Mouse (Mus musculus) skeletal muscle tissue, adult 2 months (tissue): ENCODE measurements around the gene Hoxd8.

Experiments used
- DNase-seq: peaks from one replicate; pipeline ENCODE4 v3.0.0-alpha.2; 2012; ENCODE audit warnings: low read depth, low spot score

Gene Hoxd8

DNA sequence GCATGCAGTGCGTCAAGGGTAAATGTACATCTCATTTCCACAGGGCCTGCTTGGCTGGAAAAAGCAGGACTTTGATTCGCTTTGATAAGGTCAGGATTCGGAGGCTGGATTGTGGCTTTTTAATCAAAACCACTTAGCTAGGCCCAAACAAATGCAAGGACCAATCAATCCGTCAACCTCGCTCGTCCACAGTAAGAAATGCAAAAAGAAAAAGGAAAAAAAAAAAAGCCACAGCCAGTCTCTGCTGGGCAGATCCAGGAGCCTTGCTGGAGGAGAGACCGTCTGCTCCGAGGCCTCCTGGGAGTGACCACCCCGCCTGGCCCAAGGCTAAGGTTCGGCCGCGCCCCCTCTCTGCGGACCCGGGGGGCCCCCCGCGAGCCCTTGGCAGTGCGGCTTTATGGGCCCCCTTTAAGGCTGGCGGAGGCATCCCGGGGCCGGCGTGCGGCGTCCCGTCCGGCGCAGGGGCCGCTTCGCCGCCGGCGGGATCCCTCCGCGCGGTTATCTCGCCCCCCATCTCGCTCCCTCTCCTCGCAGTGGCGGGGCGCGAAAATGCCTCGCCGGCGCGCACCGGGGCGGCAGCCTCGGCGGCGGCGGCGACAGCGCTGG lies at the start of gene Hoxd8:
TSS of gene Hoxd8 (plus strand) at position 223 of the 606 bp plus-strand sequence.
- DNase-seq: peak; percentile 53

DNA sequence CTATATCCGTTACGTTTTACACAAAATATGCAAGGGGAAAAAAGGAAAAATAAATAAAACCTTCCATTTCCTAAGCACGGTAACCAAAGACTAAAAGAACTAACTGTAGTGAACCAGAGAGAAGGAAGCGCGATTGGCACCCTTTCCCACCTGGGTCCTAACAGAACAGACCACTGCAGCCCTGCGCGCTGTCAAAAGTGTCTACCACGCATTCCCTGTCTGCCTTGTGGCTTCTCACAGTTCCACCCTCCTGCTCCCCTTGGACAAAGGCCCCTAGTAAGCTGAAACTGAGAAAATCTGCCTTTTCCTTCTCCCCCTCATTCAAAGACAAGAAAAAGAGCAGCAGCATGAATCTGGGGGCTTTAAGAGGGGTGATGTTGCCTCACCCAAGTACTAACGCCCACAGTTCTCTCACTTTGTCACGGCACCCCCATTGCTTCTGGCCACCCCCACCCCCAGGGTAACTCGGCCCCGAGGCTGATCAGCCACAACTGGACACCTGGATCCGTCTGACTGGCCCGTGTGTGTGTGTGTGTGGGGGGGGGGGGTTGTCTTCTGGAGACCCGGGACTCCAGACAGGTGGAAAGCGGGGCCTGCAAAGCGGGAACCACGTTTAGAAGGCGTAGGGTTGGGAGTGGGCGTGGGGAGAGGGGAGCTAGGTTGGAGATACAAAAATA lies 49.5 kb upstream of the Hoxd8 start:
- DNase-seq: no peak

DNA sequence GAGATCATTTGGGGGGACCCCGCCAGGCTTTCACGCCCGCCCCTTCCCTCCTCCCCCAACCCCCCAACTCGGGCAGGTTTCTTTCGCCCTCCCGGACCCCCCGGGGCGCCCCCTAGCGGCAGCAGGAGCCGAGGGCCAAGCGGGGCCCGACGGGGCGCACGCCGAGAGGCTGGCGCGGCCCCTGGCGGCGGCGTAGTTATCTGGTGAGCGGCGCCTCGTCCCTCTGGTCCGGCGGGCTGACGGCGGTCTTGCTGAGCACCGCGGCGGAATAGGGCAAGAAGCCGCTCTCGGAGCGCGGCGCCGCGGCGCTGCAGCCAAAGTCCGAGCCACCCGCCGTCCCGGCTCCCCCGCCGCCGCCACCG lies 49.0 kb upstream of the Hoxd8 start:
- no peak for DNase-seq

DNA sequence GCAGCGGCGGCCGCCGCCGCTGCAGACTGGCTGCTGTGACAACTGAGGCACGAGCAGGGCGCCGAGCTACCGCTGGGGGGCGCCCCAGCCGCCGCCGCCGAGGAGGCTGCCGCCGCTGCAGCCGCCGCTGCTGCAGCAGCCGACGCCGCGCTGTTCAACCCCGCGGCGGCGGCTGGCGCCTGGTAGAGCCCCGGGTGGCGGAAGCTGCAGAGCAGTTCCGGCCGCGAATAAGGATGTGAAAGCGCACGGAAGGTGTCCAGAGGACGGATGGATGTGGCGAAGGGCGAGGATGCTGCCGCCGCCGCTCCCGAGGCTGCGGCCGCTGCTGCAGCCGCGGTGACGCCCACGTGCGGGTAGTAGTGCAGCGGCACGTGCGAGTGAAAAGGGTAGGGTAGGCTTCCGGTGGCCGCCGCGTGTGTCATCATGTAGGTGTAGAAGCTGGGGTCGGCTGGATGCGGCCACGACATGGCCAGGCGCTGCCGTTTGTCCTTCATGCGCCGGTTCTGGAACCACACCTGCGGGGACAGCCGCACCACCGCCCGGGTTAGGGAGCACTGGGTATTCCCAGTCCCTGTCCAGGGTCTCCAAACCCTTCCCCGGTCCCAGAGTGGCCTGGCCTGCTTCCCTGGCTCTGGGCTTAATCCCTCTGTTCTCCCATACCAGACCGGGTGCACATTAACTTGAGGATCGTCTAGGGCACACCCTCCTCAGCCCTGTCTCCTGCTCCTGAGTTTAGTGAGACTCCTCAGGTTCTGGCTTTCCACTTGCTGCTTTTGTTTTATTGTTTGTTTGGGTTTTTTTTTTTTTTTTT lies 48.4 kb upstream of the Hoxd8 start:
- no peak for DNase-seq

DNA sequence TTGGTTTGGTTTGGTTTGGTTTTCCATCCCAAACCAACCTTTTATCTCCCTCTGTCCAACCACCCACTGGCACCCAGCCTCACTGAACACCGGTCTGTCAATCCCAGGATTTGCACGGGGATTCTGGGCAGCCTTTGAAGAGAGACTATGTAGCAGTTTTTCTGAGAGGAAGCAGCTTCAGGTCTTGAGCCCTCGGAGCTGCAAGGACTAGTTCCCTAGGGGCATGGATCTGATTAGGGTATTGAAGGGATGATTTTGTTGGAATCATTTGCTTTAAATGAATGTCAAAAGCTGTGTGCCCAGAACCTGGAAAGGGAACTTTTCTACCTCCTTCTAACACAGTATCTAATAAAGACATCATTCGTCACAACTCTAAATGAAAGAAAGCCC lies 47.8 kb upstream of the Hoxd8 start:
- DNase-seq: no peak

DNA sequence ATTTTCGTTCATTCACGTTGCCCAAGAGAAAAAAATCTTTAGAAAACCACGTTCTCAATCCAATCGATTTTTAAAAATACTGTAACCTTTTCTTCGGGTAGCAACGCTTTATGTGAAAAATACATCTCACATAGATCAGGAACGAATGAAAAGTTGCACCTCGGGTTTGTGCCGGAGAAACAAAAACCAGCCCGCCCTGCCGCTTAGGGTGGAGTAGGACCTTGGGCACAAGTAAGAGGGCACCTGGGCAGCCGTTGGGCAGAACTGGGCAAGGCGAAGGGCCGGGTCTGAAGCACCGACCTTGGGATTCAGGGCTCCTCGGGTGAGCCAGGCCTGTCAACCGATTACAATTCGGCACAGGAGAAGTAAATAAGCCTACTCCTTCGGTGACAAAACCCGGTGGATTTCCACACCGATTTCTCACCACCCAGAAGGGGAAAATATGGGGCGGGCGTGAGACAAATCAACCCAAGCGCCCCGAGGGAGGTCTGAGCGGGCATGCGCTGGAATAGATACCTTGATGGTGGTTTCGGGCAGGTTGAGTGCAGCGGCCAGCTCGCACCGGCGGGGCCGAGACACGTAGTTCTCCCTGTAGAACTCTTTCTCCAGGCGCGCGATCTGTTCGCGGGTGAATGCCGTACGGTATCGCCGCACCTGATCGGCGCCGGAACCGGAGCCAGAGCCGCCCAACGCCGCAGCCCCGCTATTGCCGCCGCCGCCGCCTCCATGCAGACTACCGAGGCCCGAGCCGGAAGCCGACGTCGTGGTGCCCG lies 47.0 kb upstream of the Hoxd8 start:
- no peak for DNase-seq

DNA sequence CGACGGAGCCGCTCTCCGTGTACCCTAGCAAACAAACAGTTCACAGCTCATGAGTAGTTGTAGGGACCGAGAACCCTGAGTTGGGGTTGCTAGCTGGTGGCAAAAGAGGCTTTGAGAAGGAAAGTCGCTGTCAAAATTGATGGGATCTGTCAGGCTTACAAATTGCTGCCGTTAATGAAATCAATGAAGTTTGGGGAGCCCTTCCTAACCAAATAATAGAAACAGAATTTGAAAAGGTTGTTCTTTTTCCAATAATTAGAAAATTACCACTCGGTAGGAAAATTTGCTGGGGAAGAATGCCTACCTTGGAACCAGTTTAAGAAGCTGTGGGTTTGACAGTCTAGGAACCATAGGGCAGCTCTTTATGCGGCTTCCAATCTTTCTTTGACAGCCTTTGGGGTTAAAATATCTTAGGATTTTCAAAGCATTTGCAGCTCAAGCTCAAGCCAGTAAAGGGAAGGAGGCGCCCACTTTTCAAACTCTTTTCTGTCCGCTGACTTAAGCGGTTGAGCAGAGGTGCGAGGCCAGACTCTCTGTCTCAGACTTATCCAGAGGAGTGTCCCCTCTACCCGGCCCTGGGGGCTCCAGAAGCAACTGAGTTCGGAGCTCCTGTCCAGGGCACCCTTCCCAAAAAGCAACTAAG lies 46.3 kb upstream of the Hoxd8 start:
- no peak for DNase-seq

DNA sequence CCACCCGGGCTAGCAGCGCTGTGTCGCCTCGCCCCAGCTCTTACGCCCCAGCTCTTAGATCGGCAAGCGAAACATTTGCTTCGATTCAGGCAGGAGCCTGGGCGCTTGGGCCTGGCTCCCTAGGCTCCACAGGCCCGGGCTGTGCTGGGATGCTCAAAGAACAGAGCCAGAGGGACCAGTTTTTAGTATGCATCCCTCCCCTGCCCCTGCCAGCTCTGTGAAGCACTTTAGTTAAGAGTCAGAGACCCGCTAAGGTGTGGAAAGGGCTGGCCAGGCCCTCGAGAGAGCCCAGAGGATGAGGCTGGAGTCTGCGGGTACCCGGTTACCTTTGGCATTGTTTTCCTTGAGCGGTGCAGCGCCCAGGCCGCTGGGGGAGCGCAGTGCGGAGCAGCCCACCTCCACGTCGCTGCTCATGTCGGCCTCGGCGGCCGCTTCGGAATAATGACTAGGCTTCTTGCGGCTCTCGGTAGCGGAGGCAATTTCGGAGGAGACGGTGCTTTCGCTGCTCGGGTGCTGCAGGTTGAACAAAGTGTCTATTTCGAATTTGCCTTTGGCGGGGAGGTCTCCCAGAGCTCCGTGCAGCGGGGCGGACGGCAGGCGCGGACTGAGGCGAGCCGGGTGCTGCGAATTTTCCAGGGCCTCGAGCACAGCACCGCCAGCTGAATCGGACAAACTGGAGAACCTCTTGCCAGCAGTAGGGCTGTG lies 45.6 kb upstream of the Hoxd8 start:
- DNase-seq: no peak

DNA sequence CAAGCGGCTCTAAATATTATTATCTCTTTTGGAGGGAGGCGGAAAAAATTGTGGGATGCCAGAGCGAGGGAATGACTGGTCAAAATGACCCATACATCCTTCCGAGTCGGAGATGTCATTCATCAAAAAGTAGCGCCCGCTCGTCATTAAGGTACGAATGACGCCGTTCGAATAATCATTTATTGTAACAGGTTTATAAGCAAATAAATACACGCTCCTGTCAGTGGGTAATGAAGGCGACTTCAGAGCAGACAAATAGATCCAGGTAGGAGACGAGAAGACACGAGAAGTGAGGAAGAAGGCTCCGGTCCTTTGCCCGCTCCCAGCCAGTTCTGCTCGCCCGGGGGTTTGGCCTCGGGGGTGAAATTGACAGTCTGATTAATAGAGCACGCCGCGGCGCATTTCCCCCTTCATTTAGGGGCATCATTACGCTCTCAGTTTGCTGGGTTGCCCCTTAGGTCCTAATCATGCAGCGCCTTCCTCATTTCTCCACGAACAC lies 44.9 kb upstream of the Hoxd8 start, which contains the start of gene Evx2:
TSS of gene Evx2 (minus strand) at position 51 of the 499 bp plus-strand sequence.
- no peak for DNase-seq

DNA sequence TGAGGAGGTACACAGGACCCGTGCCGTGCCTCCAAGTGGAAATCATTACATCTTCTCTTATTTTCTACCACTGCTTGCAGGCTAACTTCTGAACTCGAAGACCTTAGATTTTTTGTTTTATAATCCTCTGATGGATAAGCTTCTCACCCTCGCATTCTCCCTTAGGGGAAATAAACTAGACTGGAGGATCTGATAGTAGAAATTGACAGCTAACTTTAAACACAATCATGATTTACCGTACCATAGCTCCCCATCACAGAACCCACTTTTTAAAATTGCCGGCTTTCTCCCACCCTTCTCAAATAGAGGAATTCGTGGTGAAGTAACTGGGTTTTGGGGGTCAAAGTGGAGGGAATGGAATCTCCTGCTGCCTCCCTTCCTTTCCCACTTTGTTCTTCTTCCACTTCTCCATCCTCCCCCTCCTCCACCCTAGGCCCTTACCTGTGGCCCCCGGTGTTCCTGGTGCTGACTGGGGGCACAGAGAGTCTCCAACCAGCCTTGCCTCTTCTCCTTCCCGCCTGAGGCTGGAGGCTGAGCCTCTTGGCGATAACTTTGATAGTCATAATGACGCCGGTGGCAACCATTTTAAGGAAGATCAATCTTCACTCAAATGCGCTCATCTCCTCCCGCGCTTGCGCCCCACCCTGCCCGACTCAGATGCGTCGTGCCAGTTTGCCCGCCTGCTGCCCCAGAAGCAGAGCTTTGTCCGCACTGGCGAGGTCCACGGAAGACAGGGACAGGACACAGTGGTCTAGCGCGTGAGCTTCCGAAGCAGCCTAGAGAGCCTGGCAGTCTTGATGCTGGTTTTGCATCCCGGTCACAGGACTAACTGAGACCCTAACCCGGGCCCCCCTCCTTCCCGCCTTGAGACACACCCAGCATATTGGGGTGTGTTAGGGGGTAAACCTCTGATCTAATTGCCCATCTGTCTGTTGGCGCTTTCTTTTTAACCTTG lies 43.7 kb upstream of the Hoxd8 start:
- no peak for DNase-seq

DNA sequence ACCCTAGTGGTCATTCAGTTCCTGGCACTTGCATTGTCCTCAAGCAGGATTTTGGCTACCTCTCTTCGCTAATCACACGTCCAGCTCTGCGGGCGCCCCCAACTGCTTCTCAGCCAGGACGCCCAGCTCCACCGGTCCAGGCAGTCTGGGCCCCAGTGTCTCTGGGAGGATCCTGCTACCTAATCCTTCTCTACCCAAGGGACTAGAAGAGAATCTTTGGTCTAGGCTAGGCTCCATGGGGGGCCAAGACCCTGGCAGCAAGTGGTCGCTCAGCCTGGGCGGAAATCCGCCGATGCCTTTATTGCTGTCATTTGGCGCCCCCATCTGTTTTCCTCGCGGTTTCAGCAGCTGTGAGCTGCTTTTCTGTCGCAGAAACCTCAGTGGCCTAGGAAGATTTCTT lies 42.7 kb upstream of the Hoxd8 start:
- no peak for DNase-seq

DNA sequence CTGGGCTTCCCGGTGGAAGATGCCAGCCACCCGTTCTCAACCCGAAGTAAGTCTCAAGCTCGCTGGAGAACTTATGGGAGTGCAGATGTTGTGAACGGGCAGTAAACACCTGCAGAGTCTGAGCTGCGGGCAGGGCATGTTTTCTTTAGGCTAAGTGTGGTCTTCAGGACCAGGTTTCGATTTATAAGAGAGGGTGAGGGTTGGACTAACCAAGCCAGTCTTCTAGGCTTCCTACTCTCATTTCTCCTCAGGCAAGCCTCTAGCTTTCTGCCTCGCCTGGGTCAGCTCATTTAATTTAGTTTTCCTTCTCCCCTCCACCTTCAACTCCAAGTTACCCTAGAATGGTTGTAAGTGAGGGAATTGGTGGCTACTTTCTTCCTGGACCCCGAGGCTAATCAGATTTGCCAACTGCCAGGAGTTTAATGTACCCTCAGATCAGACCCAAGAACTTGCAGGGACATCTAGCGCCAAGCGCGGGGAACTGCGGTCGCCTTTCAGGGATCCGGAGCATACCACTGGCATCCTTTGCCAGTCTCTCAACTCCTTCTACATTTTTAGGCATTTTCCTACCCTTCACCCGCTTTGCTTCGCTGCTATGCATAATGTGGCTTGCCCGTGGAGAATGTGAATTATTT lies 41.0 kb upstream of the Hoxd8 start:
- DNase-seq: no peak

DNA sequence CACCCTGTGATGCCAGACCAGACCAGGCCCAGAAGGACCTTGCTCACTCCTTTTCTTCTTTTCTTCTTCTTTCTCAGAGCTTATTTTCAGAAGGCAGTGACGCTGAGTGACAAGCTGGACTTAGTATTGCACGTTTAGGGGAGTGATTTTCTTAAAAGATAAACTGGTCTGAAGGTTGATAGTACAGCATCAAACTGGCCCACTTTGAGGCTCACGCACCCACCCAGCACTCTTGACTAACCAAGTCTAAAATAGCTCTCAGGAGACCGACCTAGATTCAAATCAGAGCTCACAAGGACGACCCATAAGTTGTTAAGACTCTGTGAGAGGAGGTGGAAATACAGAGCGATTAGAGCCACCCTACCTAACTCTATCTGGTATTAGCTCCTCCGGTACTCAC lies 38.0 kb upstream of the Hoxd8 start:
- DNase-seq: no peak

DNA sequence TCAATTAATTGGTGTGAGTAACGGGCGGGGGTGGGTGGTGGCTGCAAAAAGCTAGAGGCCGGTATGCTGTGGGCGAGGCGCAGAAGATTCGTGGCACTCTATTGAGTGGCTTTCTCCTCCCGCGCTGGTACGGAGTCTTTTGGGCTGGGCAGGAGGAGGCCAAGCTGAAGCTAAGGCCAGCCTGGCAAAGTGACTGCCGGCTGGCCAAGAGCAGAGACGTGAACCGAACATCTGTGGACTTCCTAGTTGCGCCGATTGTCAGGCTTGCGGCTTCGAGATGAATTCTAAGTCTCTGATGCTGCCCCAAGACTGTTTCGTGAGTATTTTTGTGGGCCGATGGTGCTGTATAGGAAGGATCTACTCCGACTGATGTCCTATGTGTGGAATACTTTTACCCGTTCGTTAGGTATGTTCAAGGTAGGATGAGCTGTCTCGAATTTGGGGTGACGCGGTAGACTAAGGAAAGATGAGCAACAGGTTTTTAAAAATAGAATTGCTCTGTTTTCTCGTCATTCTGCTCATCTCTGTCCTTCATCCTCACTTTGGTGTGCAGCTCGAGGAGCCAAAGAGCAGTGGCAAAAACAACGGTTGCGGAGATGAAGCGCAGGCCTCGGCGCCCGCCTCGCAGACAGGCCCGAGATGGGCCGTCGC lies 37.1 kb upstream of the Hoxd8 start:
- no peak for DNase-seq

DNA sequence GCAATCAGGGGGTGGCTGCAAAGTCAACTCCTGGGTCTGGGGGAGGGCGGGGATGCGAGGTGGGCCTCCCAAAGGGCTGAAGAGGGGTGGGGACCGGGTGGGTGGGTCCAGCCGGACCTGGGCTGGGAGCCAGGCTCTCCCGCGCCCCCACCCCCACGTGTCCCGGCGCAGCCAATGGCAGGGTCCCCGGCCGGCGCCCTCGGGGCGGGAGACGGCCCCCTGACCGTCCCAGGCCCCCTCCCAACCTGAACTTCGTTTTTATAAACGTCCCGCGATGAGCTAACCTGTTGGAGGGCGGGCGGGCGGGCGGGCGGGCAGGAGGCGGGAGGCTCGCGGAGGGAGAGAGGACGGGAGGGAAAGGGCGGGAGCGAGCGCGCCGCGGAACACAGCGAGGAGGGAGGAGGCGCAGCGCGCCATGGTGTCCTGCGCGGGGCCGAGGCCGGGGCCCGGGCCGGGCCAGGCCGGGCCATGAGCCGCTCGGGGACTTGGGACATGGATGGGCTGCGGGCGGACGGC lies 36.5 kb upstream of the Hoxd8 start, which contains the start of gene Hoxd13:
TSS of gene Hoxd13 (plus strand) at position 469 of the 516 bp plus-strand sequence.
- no peak for DNase-seq

DNA sequence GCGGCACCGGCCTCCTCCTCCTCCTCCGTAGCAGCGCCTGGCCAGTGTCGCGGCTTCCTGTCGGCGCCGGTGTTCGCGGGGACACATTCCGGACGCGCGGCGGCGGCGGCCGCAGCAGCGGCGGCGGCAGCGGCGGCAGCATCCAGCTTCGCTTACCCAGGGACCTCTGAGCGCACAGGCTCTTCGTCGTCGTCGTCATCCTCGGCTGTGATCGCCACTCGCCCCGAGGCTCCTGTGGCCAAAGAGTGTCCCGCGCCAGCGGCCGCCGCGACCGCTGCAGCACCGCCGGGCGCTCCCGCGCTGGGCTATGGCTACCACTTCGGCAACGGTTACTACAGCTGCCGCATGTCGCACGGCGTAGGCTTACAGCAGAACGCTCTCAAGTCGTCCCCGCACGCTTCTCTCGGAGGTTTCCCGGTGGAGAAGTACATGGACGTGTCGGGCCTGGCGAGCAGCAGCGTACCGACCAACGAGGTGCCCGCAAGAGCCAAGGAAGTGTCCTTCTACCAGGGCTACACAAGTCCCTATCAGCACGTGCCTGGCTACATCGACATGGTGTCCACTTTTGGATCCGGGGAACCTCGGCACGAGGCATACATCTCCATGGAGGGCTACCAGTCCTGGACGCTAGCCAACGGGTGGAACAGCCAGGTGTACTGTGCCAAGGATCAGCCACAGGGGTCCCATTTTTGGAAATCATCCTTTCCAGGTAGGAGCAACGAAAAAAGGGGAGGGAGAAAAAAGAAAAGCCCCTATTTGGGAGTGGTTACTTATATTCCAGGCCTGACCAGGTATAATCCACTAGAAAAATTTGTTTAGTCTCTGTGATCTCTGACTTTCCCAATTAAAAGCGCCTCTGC lies 35.8 kb upstream of the Hoxd8 start:
- no peak for DNase-seq

DNA sequence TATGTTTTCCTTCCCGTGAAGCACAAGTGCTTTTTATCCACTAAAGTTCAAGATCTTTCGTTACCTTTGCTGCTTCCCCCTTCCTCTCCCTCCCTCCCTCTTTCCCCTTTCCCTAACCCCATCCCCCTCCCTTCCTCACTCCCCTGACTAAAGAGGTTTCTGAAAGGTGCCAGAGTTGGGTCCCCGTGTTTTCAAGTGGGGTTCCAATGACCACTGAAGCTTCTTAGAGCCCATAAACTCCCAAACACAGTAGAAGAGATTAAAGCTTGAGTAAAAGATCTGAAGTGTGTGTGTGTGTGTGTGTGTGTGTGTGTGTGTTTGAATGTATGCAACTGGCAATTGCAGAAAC lies 35.2 kb upstream of the Hoxd8 start:
- no peak for DNase-seq
